ENCODE assay signal across 9 mouse cellular contexts in genomic region chr3:107491459-107491858, GRCm38 (mm10). TPM values are rescaled to one million over a fixed set of nuclear protein-coding genes. Genes with fewer than 3 reads are reported as not detected.
DNase-seq lines count a peak whose midpoint lies in the region; ATAC-seq and TF ChIP-seq lines count a peak whose summit lies in the region.
"Had no signal": no experiment of that assay in that cellular context is flagged by ENCODE, and none has a peak within 500 bp of the region (broad histone marks: within the 10 kb centered on the region; RNA-seq: fewer than 3 reads in every experiment).

No protein-coding gene starts in this region.

- H3K27me3 ChIP-seq in lung, embryonic 14.5 days (ENCODE audit: insufficient read depth, low read length), result no peaks in the 10 kb centered on the region
- no peaks in the 10 kb centered on the region for H3K27me3 ChIP-seq in heart, postnatal 0 days (ENCODE audit: control insufficient read depth, insufficient read depth, low read length)

- no peaks in the 10 kb centered on the region for H3K36me3 ChIP-seq in lung, embryonic 14.5 days (ENCODE audit: insufficient read depth)
- H3K36me3 ChIP-seq in heart, postnatal 0 days (replicated peaks; ENCODE audit: control insufficient read depth, insufficient read depth, low read length), result no peaks in the 10 kb centered on the region

- DNase-seq in lung, embryonic 14.5 days, result peak; percentile 94
- no peak for DNase-seq in lung, adult 18-20 months
- peak; percentile 98 to 99 for DNase-seq in cerebellum, postnatal 14 days
- DNase-seq in heart, postnatal 0 days (ENCODE audit: low spot score), result peak; percentile 49
- peak; percentile 91 for DNase-seq in layer of hippocampus, adult 9-11 months
- no peak for DNase-seq in thymus, postnatal 10 days (ENCODE audit: low spot score in 2 of 2)
- DNase-seq in yolk sac, embryonic 10.5 days (ENCODE audit: low spot score), result no peak

- 26% methylated on average over 6 of the region's 6 CpGs for WGBS in lung, embryonic 14.5 days
- 14% methylated on average over 6 of the region's 6 CpGs for WGBS in heart, postnatal 0 days
- 29% methylated on average over 6 of the region's 6 CpGs for WGBS in olfactory bulb, adult 2 months

- H3K4me1 ChIP-seq in lung, embryonic 14.5 days (ENCODE audit: insufficient read depth), result 0 out of 2 replicates have a peak, but pooled peaks cover 4% of the 10 kb centered on the region
- peaks cover 5% of the 10 kb centered on the region; the same call in 1 of the 2 replicates for H3K4me1 ChIP-seq in heart, postnatal 0 days (ENCODE audit: control insufficient read depth, insufficient read depth)
- peaks cover 7% of the 10 kb centered on the region for H3K4me1 ChIP-seq in olfactory bulb, adult 2 months (ENCODE audit: control insufficient read depth, insufficient read depth, low read length)

- peak overlapping the region; percentile 54; the same call in 1 of the 2 replicates for H3K27ac ChIP-seq in lung, embryonic 14.5 days (ENCODE audit: low read depth)
- no peak overlapping the region for H3K27ac ChIP-seq in heart, postnatal 0 days (ENCODE audit: low read depth)
- H3K27ac ChIP-seq in olfactory bulb, adult 2 months (ENCODE audit: insufficient read depth, low read depth, low read length), result peak overlapping the region; percentile 24; the same call in 1 of the 2 replicates
- H3K27ac ChIP-seq: macrophage had no signal

- peak; percentile 94 for ATAC-seq in lung, embryonic 14.5 days (ENCODE audit: insufficient read depth)
- ATAC-seq in heart, postnatal 0 days (ENCODE audit: insufficient read depth, low read depth), result peak; percentile 78

- H3K4me2 ChIP-seq in lung, embryonic 14.5 days, result no peak overlapping the region
- H3K4me2 ChIP-seq in heart, postnatal 0 days (ENCODE audit: low read depth, low read length), result no peak overlapping the region

- no peak for TF ChIP-seq CTCF in lung, embryonic 14.5 days (IDR thresholded peaks at IDR 0.05; ENCODE audit: low read depth)
- no peak for TF ChIP-seq CTCF in heart, postnatal 0 days (IDR thresholded peaks at IDR 0.05; ENCODE audit: low read depth)
- TF ChIP-seq CTCF in olfactory bulb, adult 2 months (IDR thresholded peaks at IDR 0.05; ENCODE audit: insufficient read depth, low read depth, low read length), result no peak

- no peak for TF ChIP-seq EP300 in heart, postnatal 0 days (IDR thresholded peaks at IDR 0.05; ENCODE audit: low read depth)

- H3K9ac ChIP-seq in lung, embryonic 14.5 days, result no peak overlapping the region
- H3K9ac ChIP-seq in heart, postnatal 0 days (replicated peaks; ENCODE audit: low read depth, low read length), result no peak overlapping the region

- TF ChIP-seq POLR2A in olfactory bulb, adult 2 months (IDR thresholded peaks at IDR 0.05; ENCODE audit: insufficient read depth, low read depth, low read length), result no peak

- no peak overlapping the region for H3K4me3 ChIP-seq in lung, embryonic 14.5 days (ENCODE audit: low read depth, low read length)
- H3K4me3 ChIP-seq in heart, postnatal 0 days (ENCODE audit: low read depth, low read length), result no peak overlapping the region
- H3K4me3 ChIP-seq in olfactory bulb, adult 2 months (ENCODE audit: insufficient read depth, low read depth, low read length), result no peak overlapping the region

- no peaks in the 10 kb centered on the region for H3K9me3 ChIP-seq in lung, embryonic 14.5 days (ENCODE audit: low read depth, low read length)
- H3K9me3 ChIP-seq in heart, postnatal 0 days (replicated peaks; ENCODE audit: control insufficient read depth, low read length), result no peaks in the 10 kb centered on the region

RNA-seq across cellular contexts. Expression of gene Slc6a17, which starts 26.4 kb away (rescaled TPM):
- 3.6 and 4.2 TPM in 2 replicates for polyA plus RNA-seq in lung, embryonic 14.5 days (2014; fragmentation: Nextera tagmentation; extraction: Ambion mirVana)
- total RNA-seq in heart, postnatal 0 days (2014; rRNA removed; ENCODE audit: low replicate concordance), result 9.7 and 22.3 TPM in 2 replicates
- polyA plus RNA-seq in heart, postnatal 0 days (2015; fragmentation: Nextera tagmentation; extraction: Ambion mirVana), result 2.4 and 3.1 TPM in 2 replicates
- 351 TPM in 1 of 2 replicates, not detected in the other for polyA plus RNA-seq in olfactory bulb, adult 2 months (2012; ENCODE audit: insufficient read depth, insufficient read length, low replicate concordance, missing spikeins)

RNA-seq across cellular contexts. Expression of gene Kcnc4, which starts 32.1 kb away (rescaled TPM):
- 0.07 and 0.18 TPM in 2 replicates for polyA plus RNA-seq in lung, embryonic 14.5 days (2014; fragmentation: Nextera tagmentation; extraction: Ambion mirVana)
- total RNA-seq in heart, postnatal 0 days (2014; rRNA removed; ENCODE audit: low replicate concordance), result 0.04 and 0.15 TPM in 2 replicates
- 0.10 and 0.20 TPM in 2 replicates for polyA plus RNA-seq in heart, postnatal 0 days (2015; fragmentation: Nextera tagmentation; extraction: Ambion mirVana)
- polyA plus RNA-seq in olfactory bulb, adult 2 months (2012; ENCODE audit: insufficient read depth, insufficient read length, low replicate concordance, missing spikeins), result not detected in 2 replicates
- polyA plus RNA-seq: macrophage had no signal

Comparison
In these comparisons a context has a peak if more than half of its experiments do, and no peak if none do; other contexts are left out.
1. DNase-seq: peak in lung, embryonic 14.5 days (single experiment), cerebellum, postnatal 14 days (2 of 2), heart, postnatal 0 days (single experiment) and layer of hippocampus, adult 9-11 months (single experiment); none in lung, adult 18-20 months (0 of 2), thymus, postnatal 10 days (0 of 2) and yolk sac, embryonic 10.5 days (single experiment).